ENCODE assay signal across 20 mouse cellular contexts in genomic region chr11:70218039-70218438, GRCm38 (mm10). TPM values are rescaled to one million over a fixed set of nuclear protein-coding genes. Genes with fewer than 3 reads are reported as not detected.
A peak's percentile ranks its signal among the peaks of the same experiment; 100 is the strongest.
DNase-seq lines count a peak whose midpoint lies in the region; ATAC-seq and TF ChIP-seq lines count a peak whose summit lies in the region.
"Had no signal": no experiment of that assay in that cellular context is flagged by ENCODE, and none has a peak within 500 bp of the region (broad histone marks: within the 10 kb centered on the region; RNA-seq: fewer than 3 reads in every experiment).

No protein-coding gene starts in this region.

- TF ChIP-seq POLR2A in small intestine, adult 2 months (IDR thresholded peaks at IDR 0.05; ENCODE audit: low read depth, low read length): no peak

- peak; percentile 37 for DNase-seq in cerebellum, adult 9-10 months
- no peak for DNase-seq in cerebellum, adult 8-10 months
- peak; percentile 82 for DNase-seq in kidney, adult 11 months
- DNase-seq in neural tube, embryonic 10.5 days (ENCODE audit: extremely low spot score, low spot score): no peak
- DNase-seq in left cerebral cortex, postnatal 36 days (ENCODE audit: low spot score in 2 of 2): no peak
- DNase-seq: adrenal gland, postnatal 14 days; gastrocnemius, postnatal 36 days; heart, postnatal 4 days; lung, postnatal 10 days; thymus, adult 18-20 months had no signal

- intact Hi-C loops in left cerebral cortex, postnatal 36 days (cut with DNase I): no loop called here

- WGBS in kidney, embryonic 14.5 days: 82% methylated on average over 4 of the region's 4 CpGs
- 93% methylated on average over 4 of the region's 4 CpGs for WGBS in neural tube, embryonic 15.5 days
- 24% methylated on average over 4 of the region's 4 CpGs for WGBS in small intestine, adult 2 months

- no peak overlapping the region for H3K27ac ChIP-seq in kidney, embryonic 14.5 days (ENCODE audit: low read depth, low read length)
- H3K27ac ChIP-seq in neural tube, embryonic 15.5 days (replicated peaks): no peak overlapping the region
- peak overlapping the region; percentile 12; the same call in 1 of the 2 replicates for H3K27ac ChIP-seq in small intestine, adult 2 months (ENCODE audit: insufficient read depth, low read depth, low read length)
- H3K27ac ChIP-seq: embryonic facial prominence, embryonic 10.5 days; forebrain, embryonic 10.5 days; heart, embryonic 15.5 days; limb, embryonic 12.5 days had no signal

- no peak for ATAC-seq in kidney, embryonic 14.5 days (ENCODE audit: low FRiP score, low TSS enrichment)
- ATAC-seq in neural tube, embryonic 15.5 days (ENCODE audit: low FRiP score): no peak

- no peak overlapping the region for H3K9ac ChIP-seq in kidney, embryonic 14.5 days (ENCODE audit: low read depth, low read length)
- H3K9ac ChIP-seq in neural tube, embryonic 15.5 days (replicated peaks): no peak overlapping the region
- H3K9ac ChIP-seq: heart, embryonic 15.5 days had no signal

- H3K4me1 ChIP-seq in kidney, embryonic 14.5 days (ENCODE audit: control insufficient read depth, insufficient read depth, low read length): peaks cover 25% of the 10 kb centered on the region; the same call in 1 of the 2 replicates
- H3K4me1 ChIP-seq in neural tube, embryonic 15.5 days: peaks cover 64% of the 10 kb centered on the region
- peaks cover 36% of the 10 kb centered on the region for H3K4me1 ChIP-seq in small intestine, adult 2 months (ENCODE audit: control insufficient read depth, insufficient read depth, insufficient read length, low read length)

- H3K9me3 ChIP-seq in kidney, embryonic 14.5 days (ENCODE audit: control insufficient read depth, low read length): no peaks in the 10 kb centered on the region
- no peaks in the 10 kb centered on the region for H3K9me3 ChIP-seq in neural tube, embryonic 15.5 days (replicated peaks)
- H3K9me3 ChIP-seq: embryonic facial prominence, embryonic 10.5 days; forebrain, embryonic 10.5 days; heart, embryonic 15.5 days; limb, embryonic 12.5 days had no signal

- peaks cover 40% of the 10 kb centered on the region for H3K27me3 ChIP-seq in kidney, embryonic 14.5 days (ENCODE audit: control insufficient read depth, insufficient read depth, low read length)
- H3K27me3 ChIP-seq in neural tube, embryonic 15.5 days (replicated peaks): peaks cover 42% of the 10 kb centered on the region
- no peaks in the 10 kb centered on the region for H3K27me3 ChIP-seq in small intestine, adult 2 months (ENCODE audit: control insufficient read depth, insufficient read depth, low read length)

- no peak overlapping the region for H3K4me2 ChIP-seq in kidney, embryonic 14.5 days (replicated peaks; ENCODE audit: low read depth, low read length)
- peak overlapping the region; percentile 84; the same call in 1 of the 2 replicates for H3K4me2 ChIP-seq in neural tube, embryonic 15.5 days
- H3K4me2 ChIP-seq: heart, embryonic 15.5 days; midbrain, embryonic 11.5 days had no signal

- H3K36me3 ChIP-seq in kidney, embryonic 14.5 days (ENCODE audit: control insufficient read depth, insufficient read depth, low read length): no peaks in the 10 kb centered on the region
- peaks cover 20% of the 10 kb centered on the region for H3K36me3 ChIP-seq in neural tube, embryonic 15.5 days
- no peaks in the 10 kb centered on the region for H3K36me3 ChIP-seq in small intestine, adult 2 months (ENCODE audit: control insufficient read depth, insufficient read depth, low read length)
- H3K36me3 ChIP-seq: heart, embryonic 15.5 days had no signal

- H3K4me3 ChIP-seq in kidney, embryonic 14.5 days (ENCODE audit: low read length): no peak overlapping the region
- H3K4me3 ChIP-seq in neural tube, embryonic 15.5 days (replicated peaks): no peak overlapping the region
- no peak overlapping the region for H3K4me3 ChIP-seq in small intestine, adult 2 months (ENCODE audit: low read depth, low read length)
- H3K4me3 ChIP-seq: embryonic facial prominence, embryonic 10.5 days; heart, embryonic 15.5 days had no signal

- no peak for TF ChIP-seq CTCF in small intestine, adult 2 months (IDR thresholded peaks at IDR 0.05; ENCODE audit: extremely low read depth, insufficient read length, insufficient replicate concordance, low read depth, low read length)

RNA-seq across cellular contexts. Expression of gene Slc16a13, which starts 2.8 kb away (rescaled TPM):
- polyA plus RNA-seq in kidney, embryonic 14.5 days (2014; fragmentation: Nextera tagmentation; extraction: Ambion mirVana): 8.4 and 14.2 TPM in 2 replicates
- 12.4 and 14.3 TPM in 2 replicates for polyA plus RNA-seq in neural tube, embryonic 15.5 days (2015; fragmentation: Nextera tagmentation; extraction: Ambion mirVana)
- 3.2 and 4.7 TPM in 2 replicates for polyA plus RNA-seq in small intestine, adult 2 months (2012; rRNA removed)
- total RNA-seq in left cerebral cortex, postnatal 36 days (2021): 1 to 10 TPM; 7.2 to 8.1 TPM

RNA-seq across cellular contexts. Expression of gene Slc16a11, which starts 5.5 kb away (rescaled TPM):
- polyA plus RNA-seq in kidney, embryonic 14.5 days (2014; fragmentation: Nextera tagmentation; extraction: Ambion mirVana): 3.0 and 3.5 TPM in 2 replicates
- 6.3 and 7.3 TPM in 2 replicates for polyA plus RNA-seq in neural tube, embryonic 15.5 days (2015; fragmentation: Nextera tagmentation; extraction: Ambion mirVana)
- polyA plus RNA-seq in small intestine, adult 2 months (2012; rRNA removed): 6.6 and 12.7 TPM in 2 replicates
- total RNA-seq in left cerebral cortex, postnatal 36 days (2021): 10 to 100 TPM; 30.7 to 38.2 TPM
- total RNA-seq: megakaryocyte progenitor cell, adult 5-6 weeks had no signal

RNA-seq across cellular contexts. Expression of gene Bcl6b, which starts 11.6 kb away (rescaled TPM):
- 19.2 and 20.0 TPM in 2 replicates for polyA plus RNA-seq in kidney, embryonic 14.5 days (2014; fragmentation: Nextera tagmentation; extraction: Ambion mirVana)
- polyA plus RNA-seq in neural tube, embryonic 15.5 days (2015; fragmentation: Nextera tagmentation; extraction: Ambion mirVana): 5.2 and 6.6 TPM in 2 replicates
- polyA plus RNA-seq in small intestine, adult 2 months (2012; rRNA removed): 0.98 and 2.2 TPM in 2 replicates
- total RNA-seq in left cerebral cortex, postnatal 36 days (2021): 1 to 10 TPM; 1.7 to 1.8 TPM
- total RNA-seq: megakaryocyte progenitor cell, adult 5-6 weeks; neutrophil, adult 5-6 weeks had no signal

RNA-seq across cellular contexts. Expression of gene 0610010K14Rik, which starts 19.7 kb away (rescaled TPM):
- polyA plus RNA-seq in kidney, embryonic 14.5 days (2014; fragmentation: Nextera tagmentation; extraction: Ambion mirVana): 180 and 243 TPM in 2 replicates
- 153 and 167 TPM in 2 replicates for polyA plus RNA-seq in neural tube, embryonic 15.5 days (2015; fragmentation: Nextera tagmentation; extraction: Ambion mirVana)
- polyA plus RNA-seq in small intestine, adult 2 months (2012; rRNA removed): 25.2 and 45.3 TPM in 2 replicates
- 10 to 100 TPM; 46.9 to 50.3 TPM for total RNA-seq in left cerebral cortex, postnatal 36 days (2021)

RNA-seq across cellular contexts. Expression of gene Gm21988, which starts 21.6 kb away (rescaled TPM):
- polyA plus RNA-seq in kidney, embryonic 14.5 days (2014; fragmentation: Nextera tagmentation; extraction: Ambion mirVana): 7.8 and 10.5 TPM in 2 replicates
- 13.1 and 16.0 TPM in 2 replicates for polyA plus RNA-seq in neural tube, embryonic 15.5 days (2015; fragmentation: Nextera tagmentation; extraction: Ambion mirVana)
- 2.6 and 4.4 TPM in 2 replicates for polyA plus RNA-seq in small intestine, adult 2 months (2012; rRNA removed)
- 1 to 10 TPM; 5.3 to 6.4 TPM for total RNA-seq in left cerebral cortex, postnatal 36 days (2021)

Comparison
In these comparisons a context has a peak if more than half of its experiments do, and no peak if none do; other contexts are left out.
1. DNase-seq: peak in cerebellum, adult 9-10 months (single experiment) and kidney, adult 11 months (single experiment); none in cerebellum, adult 8-10 months (single experiment), neural tube, embryonic 10.5 days (single experiment) and left cerebral cortex, postnatal 36 days (0 of 2).